Mouse (Mus musculus): ENCODE data around the gene Slc16a1. TPM values are rescaled to one million over a fixed set of nuclear protein-coding genes. Genes with fewer than 3 reads are reported as not detected.

Slc16a1 gene
- total RNA-seq, 1 experiment: 121 TPM

DNA sequence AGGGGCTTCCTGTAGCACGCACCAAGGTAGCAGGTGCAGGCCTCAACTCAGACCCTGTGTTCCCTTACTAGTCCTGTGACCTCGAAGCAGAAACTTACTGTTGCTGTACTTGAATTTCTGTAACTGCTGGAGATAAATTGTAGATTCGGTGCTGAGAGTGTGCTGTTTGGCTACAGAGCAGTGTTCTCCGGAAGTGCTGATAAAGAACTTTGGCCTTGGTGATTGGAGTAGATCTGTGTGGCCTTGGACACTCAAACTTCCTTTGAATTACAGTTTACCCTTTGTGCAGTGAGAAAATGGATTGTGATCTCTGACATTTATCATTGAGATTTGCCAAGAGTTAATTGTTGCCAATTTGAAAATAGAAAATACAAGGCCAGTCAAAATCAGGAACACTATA is 16.5 kb downstream of the Slc16a1 start:
- no peak overlapping the region for H3K9ac ChIP-seq (ENCODE audit: insufficient read depth, low read depth, low read length, poor library complexity, severe bottlenecking)
- TF ChIP-seq ZC3H11A (IDR thresholded peaks at IDR 0.05; ENCODE audit: borderline replicate concordance, low read depth, low read length) (no peak), HCFC1 (IDR thresholded peaks at IDR 0.05; ENCODE audit: borderline replicate concordance, insufficient read depth, low read length) (no peak), MAFK (IDR thresholded peaks at IDR 0.05; ENCODE audit: insufficient read depth, low read depth, low read length) (no peak), CHD2 (IDR thresholded peaks at IDR 0.05; ENCODE audit: low read depth, low read length) (no peak), ZNF384 (IDR thresholded peaks at IDR 0.05; ENCODE audit: low read depth, low read length) (no peak)
- in situ Hi-C loops (cut with MboI; ENCODE audit: low sequenced_read_pairs in 2 of 2, unreplicated experiment in 2 of 2): no loop called here
- no peak overlapping the region for H3K4me3 ChIP-seq (ENCODE audit: insufficient read depth in 1 of 2, low read depth in 1 of 2, low read length in 2 of 2, poor library complexity in 1 of 2, severe bottlenecking in 1 of 2)
- no peak for DNase-seq (ENCODE audit: low read depth, low spot score)
- H3K9me3 ChIP-seq (ENCODE audit: control insufficient read depth, insufficient read depth, low read depth, low read length): no peaks in the 10 kb centered on the region
- H3K4me1 ChIP-seq (ENCODE audit: control insufficient read depth in 2 of 2, insufficient read depth in 2 of 2, low read length in 2 of 2, poor library complexity in 1 of 2): no peaks in the 10 kb centered on the region
- H3K27ac ChIP-seq (ENCODE audit: insufficient read depth, low read depth, low read length, poor library complexity, severe bottlenecking): no peak overlapping the region
- peaks cover 37% of the 10 kb centered on the region for H3K36me3 ChIP-seq (ENCODE audit: control insufficient read depth, insufficient read depth, low read length, poor library complexity, severe bottlenecking)

DNA sequence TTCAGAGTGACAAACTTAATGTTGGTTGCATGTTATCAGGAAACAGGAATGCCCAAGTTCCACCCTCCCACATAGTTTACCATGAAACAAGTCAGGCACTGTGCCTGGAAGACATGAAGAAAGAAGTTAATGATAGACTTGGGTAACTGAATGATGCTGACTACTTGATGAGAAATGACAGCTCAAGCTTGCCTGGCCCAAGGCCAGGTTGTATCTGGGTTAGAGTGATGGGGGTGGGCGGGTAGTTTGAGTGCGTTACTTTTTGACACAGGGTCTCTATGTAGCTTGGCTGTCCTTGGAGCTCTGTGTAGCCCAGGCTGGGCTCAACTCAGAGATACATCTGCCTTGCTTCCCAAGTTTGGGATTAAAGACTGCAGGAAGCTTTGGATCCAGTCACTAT is 20.2 kb downstream of the Slc16a1 start:
- no peak for TF ChIP-seq CHD2 (IDR thresholded peaks at IDR 0.05; ENCODE audit: low read depth, low read length)
- TF ChIP-seq MAFK (IDR thresholded peaks at IDR 0.05; ENCODE audit: insufficient read depth, low read depth, low read length): no peak
- no peak for TF ChIP-seq ZC3H11A (IDR thresholded peaks at IDR 0.05; ENCODE audit: borderline replicate concordance, low read depth, low read length)
- TF ChIP-seq HCFC1 (IDR thresholded peaks at IDR 0.05; ENCODE audit: borderline replicate concordance, insufficient read depth, low read length): no peak
- no peak for TF ChIP-seq ZNF384 (IDR thresholded peaks at IDR 0.05; ENCODE audit: low read depth, low read length)
- Histone ChIP-seq H3K36me3 (ENCODE audit: control insufficient read depth, insufficient read depth, low read length, poor library complexity, severe bottlenecking) (peaks cover 22% of the 10 kb centered on the region), H3K4me3 (ENCODE audit: insufficient read depth in 1 of 2, low read depth in 1 of 2, low read length in 2 of 2, poor library complexity in 1 of 2, severe bottlenecking in 1 of 2) (no peak overlapping the region), H3K9ac (ENCODE audit: insufficient read depth, low read depth, low read length, poor library complexity, severe bottlenecking) (no peak overlapping the region), H3K4me1 (ENCODE audit: control insufficient read depth in 2 of 2, insufficient read depth in 2 of 2, low read length in 2 of 2, poor library complexity in 1 of 2) (peaks cover 0 to 3% of the 10 kb centered on the region in 2 experiments; a peak in 1 of 4 replicates), H3K9me3 (ENCODE audit: control insufficient read depth, insufficient read depth, low read depth, low read length) (no peaks in the 10 kb centered on the region), H3K27ac (ENCODE audit: insufficient read depth, low read depth, low read length, poor library complexity, severe bottlenecking) (no peak overlapping the region)
- in situ Hi-C loops (cut with MboI; ENCODE audit: low sequenced_read_pairs in 2 of 2, unreplicated experiment in 2 of 2): no loop called here
- no peak for DNase-seq (ENCODE audit: low read depth, low spot score)

DNA sequence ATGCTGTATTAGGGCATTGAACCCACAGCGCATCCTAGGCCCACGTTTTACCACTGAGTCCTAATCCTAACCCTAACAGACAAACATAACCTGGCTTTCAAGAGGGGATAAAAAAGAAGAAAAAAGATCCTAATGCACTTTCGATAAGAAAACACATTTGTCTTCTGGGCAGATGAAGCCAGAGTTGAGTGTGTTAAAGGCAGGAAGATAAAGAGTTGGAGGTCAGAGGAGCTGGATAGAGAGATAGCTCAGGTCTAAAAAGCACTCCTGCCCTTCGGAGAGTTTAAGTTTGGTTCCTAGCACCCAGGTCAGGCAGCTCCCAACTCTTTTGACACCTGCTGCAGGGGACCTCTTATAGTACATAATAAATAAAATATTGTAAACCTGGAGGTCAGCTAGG is 21.3 kb downstream of the Slc16a1 start:
- TF ChIP-seq ZC3H11A (IDR thresholded peaks at IDR 0.05; ENCODE audit: borderline replicate concordance, low read depth, low read length) (no peak), ZNF384 (IDR thresholded peaks at IDR 0.05; ENCODE audit: low read depth, low read length) (no peak), MAFK (IDR thresholded peaks at IDR 0.05; ENCODE audit: insufficient read depth, low read depth, low read length) (no peak)
- H3K36me3 ChIP-seq (ENCODE audit: control insufficient read depth, insufficient read depth, low read length, poor library complexity, severe bottlenecking): peaks cover 16% of the 10 kb centered on the region
- peaks cover 0 to 7% of the 10 kb centered on the region in 2 experiments; a peak in 1 of 4 replicates for H3K4me1 ChIP-seq (ENCODE audit: control insufficient read depth in 2 of 2, insufficient read depth in 2 of 2, low read length in 2 of 2, poor library complexity in 1 of 2)
- no peak overlapping the region for H3K4me3 ChIP-seq (ENCODE audit: insufficient read depth in 1 of 2, low read depth in 1 of 2, low read length in 2 of 2, poor library complexity in 1 of 2, severe bottlenecking in 1 of 2)
- H3K9ac ChIP-seq (ENCODE audit: insufficient read depth, low read depth, low read length, poor library complexity, severe bottlenecking): no peak overlapping the region
- in situ Hi-C loops (cut with MboI; ENCODE audit: low sequenced_read_pairs in 2 of 2, unreplicated experiment in 2 of 2): no loop called here
- H3K9me3 ChIP-seq (ENCODE audit: control insufficient read depth, insufficient read depth, low read depth, low read length): no peaks in the 10 kb centered on the region
- DNase-seq (ENCODE audit: low read depth, low spot score): no peak
- no peak overlapping the region for H3K27ac ChIP-seq (ENCODE audit: insufficient read depth, low read depth, low read length, poor library complexity, severe bottlenecking)

DNA sequence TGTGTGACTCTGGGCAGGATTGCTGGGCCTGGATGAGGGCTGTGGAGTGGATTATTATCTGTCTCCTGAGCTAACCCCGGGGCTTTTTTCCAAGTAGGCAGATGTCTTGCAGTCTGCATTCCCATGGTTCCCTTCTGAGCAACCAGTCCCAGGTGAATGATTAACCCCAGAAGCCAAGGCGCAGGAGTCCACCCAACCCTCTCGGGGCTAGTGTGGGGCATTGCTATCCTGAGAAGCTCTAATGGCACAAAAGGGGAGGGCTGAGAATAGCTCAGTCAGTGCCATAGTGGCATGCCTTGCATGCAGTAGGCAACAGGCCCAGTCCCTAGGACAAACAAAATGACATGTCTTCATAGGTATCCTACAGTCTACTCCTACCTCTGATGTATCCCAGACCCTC is 22.1 kb downstream of the Slc16a1 start:
- Histone ChIP-seq H3K4me3 (ENCODE audit: insufficient read depth in 1 of 2, low read depth in 1 of 2, low read length in 2 of 2, poor library complexity in 1 of 2, severe bottlenecking in 1 of 2) (no peak overlapping the region), H3K4me1 (ENCODE audit: control insufficient read depth in 2 of 2, insufficient read depth in 2 of 2, low read length in 2 of 2, poor library complexity in 1 of 2) (peaks cover 0 to 7% of the 10 kb centered on the region in 2 experiments; a peak in 1 of 4 replicates), H3K27ac (ENCODE audit: insufficient read depth, low read depth, low read length, poor library complexity, severe bottlenecking) (no peak overlapping the region), H3K36me3 (ENCODE audit: control insufficient read depth, insufficient read depth, low read length, poor library complexity, severe bottlenecking) (peaks cover 9% of the 10 kb centered on the region), H3K9me3 (ENCODE audit: control insufficient read depth, insufficient read depth, low read depth, low read length) (no peaks in the 10 kb centered on the region), H3K9ac (ENCODE audit: insufficient read depth, low read depth, low read length, poor library complexity, severe bottlenecking) (no peak overlapping the region)
- in situ Hi-C loops (cut with MboI; ENCODE audit: low sequenced_read_pairs in 2 of 2, unreplicated experiment in 2 of 2): no loop called here
- TF ChIP-seq ZC3H11A (IDR thresholded peaks at IDR 0.05; ENCODE audit: borderline replicate concordance, low read depth, low read length) (no peak), ZNF384 (IDR thresholded peaks at IDR 0.05; ENCODE audit: low read depth, low read length) (no peak), CHD2 (IDR thresholded peaks at IDR 0.05; ENCODE audit: low read depth, low read length) (no peak), MAFK (IDR thresholded peaks at IDR 0.05; ENCODE audit: insufficient read depth, low read depth, low read length) (no peak), HCFC1 (IDR thresholded peaks at IDR 0.05; ENCODE audit: borderline replicate concordance, insufficient read depth, low read length) (no peak)
- no peak for DNase-seq (ENCODE audit: low read depth, low spot score)

DNA sequence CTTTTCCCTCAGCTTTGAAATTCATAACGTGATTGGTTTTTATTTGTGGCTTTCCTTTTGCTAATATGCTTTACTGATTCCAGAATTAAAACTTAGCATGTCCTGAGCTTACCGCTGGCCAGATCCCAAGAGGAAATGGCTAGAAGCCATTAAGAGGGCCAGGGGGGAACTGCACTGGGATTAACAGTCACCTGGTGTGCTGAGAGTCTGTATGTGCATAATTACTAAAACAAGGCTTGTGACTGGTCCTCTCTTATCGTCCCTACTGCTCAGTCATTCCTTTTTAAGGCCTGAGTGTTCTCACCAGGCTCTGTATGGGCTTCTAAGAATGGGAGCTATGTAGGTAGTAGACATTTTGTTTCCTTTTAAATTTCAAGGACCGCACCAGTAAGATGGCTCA is 23.5 kb downstream of the Slc16a1 start:
- Histone ChIP-seq H3K36me3 (ENCODE audit: control insufficient read depth, insufficient read depth, low read length, poor library complexity, severe bottlenecking) (peaks cover 4% of the 10 kb centered on the region; the same call in 1 of the 2 replicates), H3K4me3 (ENCODE audit: insufficient read depth in 1 of 2, low read depth in 1 of 2, low read length in 2 of 2, poor library complexity in 1 of 2, severe bottlenecking in 1 of 2) (no peak overlapping the region), H3K27ac (ENCODE audit: insufficient read depth, low read depth, low read length, poor library complexity, severe bottlenecking) (no peak overlapping the region), H3K9me3 (ENCODE audit: control insufficient read depth, insufficient read depth, low read depth, low read length) (no peaks in the 10 kb centered on the region), H3K4me1 (ENCODE audit: control insufficient read depth in 2 of 2, insufficient read depth in 2 of 2, low read length in 2 of 2, poor library complexity in 1 of 2) (peaks cover 0 to 7% of the 10 kb centered on the region in 2 experiments; a peak in 1 of 4 replicates), H3K9ac (ENCODE audit: insufficient read depth, low read depth, low read length, poor library complexity, severe bottlenecking) (no peak overlapping the region)
- no peak for TF ChIP-seq ZC3H11A (IDR thresholded peaks at IDR 0.05; ENCODE audit: borderline replicate concordance, low read depth, low read length)
- TF ChIP-seq HCFC1 (IDR thresholded peaks at IDR 0.05; ENCODE audit: borderline replicate concordance, insufficient read depth, low read length): no peak
- no peak for TF ChIP-seq ZNF384 (IDR thresholded peaks at IDR 0.05; ENCODE audit: low read depth, low read length)
- TF ChIP-seq CHD2 (IDR thresholded peaks at IDR 0.05; ENCODE audit: low read depth, low read length): no peak
- in situ Hi-C loops (cut with MboI; ENCODE audit: low sequenced_read_pairs in 2 of 2, unreplicated experiment in 2 of 2): no loop called here
- DNase-seq (ENCODE audit: low read depth, low spot score): no peak

Data from ES-E14 (cell line).